In the genomic region with DNA sequence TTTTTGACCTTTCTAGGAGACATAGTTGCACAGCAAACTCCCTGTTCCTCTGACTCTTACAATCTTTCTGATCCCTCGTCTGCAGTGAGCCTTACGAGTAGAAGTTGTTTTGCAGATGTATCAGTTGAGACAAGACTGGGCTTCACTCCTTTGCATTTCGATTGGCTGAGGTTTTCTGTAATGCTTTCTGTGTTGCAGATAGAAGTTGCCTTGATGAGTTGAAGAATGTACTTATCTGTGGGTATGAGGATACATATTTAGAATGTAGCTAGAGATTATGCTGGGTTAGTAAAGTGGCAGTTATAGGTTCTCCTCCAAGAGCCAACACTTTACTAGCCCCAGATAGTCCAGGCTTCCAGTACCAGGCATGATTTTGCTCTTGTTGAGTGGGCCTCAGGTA, we compare ENCODE assay signal across 25 mouse cellular contexts.
"Had no signal": no experiment of that assay in that cellular context is flagged by ENCODE, and none has a peak within 500 bp of the region (broad histone marks: within the 10 kb centered on the region; RNA-seq: fewer than 3 reads in every experiment).

No protein-coding gene starts in this region.

- H3K36me3 ChIP-seq: heart, embryonic 13.5 days; heart, embryonic 15.5 days; hindbrain, embryonic 10.5 days; hindbrain, embryonic 12.5 days; intestine, embryonic 15.5 days; limb, embryonic 13.5 days; limb, embryonic 15.5 days had no signal

- H3K27ac ChIP-seq: gastrocnemius, adult 2 months; heart, adult 2 months; heart, embryonic 15.5 days; hindbrain, embryonic 10.5 days; hindbrain, embryonic 12.5 days; hindbrain, embryonic 14.5 days; intestine, embryonic 15.5 days; limb, embryonic 13.5 days; limb, embryonic 15.5 days had no signal

- H3K27me3 ChIP-seq: heart, embryonic 13.5 days; heart, embryonic 15.5 days; hindbrain, embryonic 12.5 days; intestine, embryonic 15.5 days; limb, embryonic 13.5 days; limb, embryonic 15.5 days had no signal

- H3K9me3 ChIP-seq: heart, embryonic 15.5 days; hindbrain, embryonic 10.5 days; hindbrain, embryonic 12.5 days; intestine, embryonic 15.5 days; limb, embryonic 13.5 days; limb, embryonic 15.5 days had no signal

- H3K4me3 ChIP-seq: gastrocnemius, adult 2 months; heart, adult 2 months; heart, embryonic 13.5 days; heart, embryonic 15.5 days; hindbrain, embryonic 10.5 days; hindbrain, embryonic 12.5 days; intestine, embryonic 15.5 days; limb, embryonic 13.5 days; limb, embryonic 15.5 days had no signal

- DNase-seq: gastrocnemius, adult 2 months; gastrocnemius, postnatal 10 days; gastrocnemius, postnatal 25 days; heart, adult 2 months; heart, postnatal 14 days; heart, postnatal 4 days; kidney, adult 18-20 months; kidney, adult 8-10 months; kidney, postnatal 10 days; kidney, postnatal 36 days; layer of hippocampus, adult 9-11 months; layer of hippocampus, postnatal 36 days; left cerebral cortex, postnatal 4 days had no signal

- H3K4me2 ChIP-seq: heart, embryonic 13.5 days; heart, embryonic 15.5 days; hindbrain, embryonic 12.5 days; hindbrain, embryonic 14.5 days; intestine, embryonic 15.5 days; limb, embryonic 13.5 days; limb, embryonic 15.5 days had no signal

- H3K9ac ChIP-seq: heart, embryonic 13.5 days; heart, embryonic 15.5 days; hindbrain, embryonic 12.5 days; hindbrain, embryonic 14.5 days; intestine, embryonic 15.5 days; limb, embryonic 13.5 days; limb, embryonic 15.5 days had no signal

- ATAC-seq: forebrain, embryonic 16.5 days; hindbrain, embryonic 16.5 days; inflammation-experienced regulatory T-cells, adult 6 months; intestine, embryonic 15.5 days; intestine, postnatal 0 days had no signal

- H3K4me1 ChIP-seq: limb, embryonic 15.5 days had no signal
